Mouse (Mus musculus): Measurements from ENCODE around the gene Selenow.

GRCm38 (mm10) chr7:15929910-15930309, 7.7 kb upstream of the Selenow start:
- TF ChIP-seq CTCF (IDR thresholded peaks at IDR 0.05; ENCODE audit: low read depth) (peak; percentile 72), EP300 (IDR thresholded peaks at IDR 0.05; ENCODE audit: low read depth) (no peak)
